Mouse (Mus musculus) layer of hippocampus, postnatal 25 days (tissue): ENCODE results near the gene Keap1. TPM values are rescaled to one million over a fixed set of nuclear protein-coding genes. Genes with fewer than 3 reads are reported as not detected.
"Not testable (repeated sequence)": the region's sequence is repeated elsewhere in the genome, so short reads cannot be mapped to it uniquely, and the experiment has no call there.

Experiments
- DNase-seq, 2 experiments: peaks; one replicate each; pipeline ENCODE4 v3.0.0; 2022; ENCODE audit warnings: mixed read lengths in 2 of 2, low spot score in 1 of 2; ENCODE audit errors: extremely low spot score in 1 of 2
- total RNA-seq, 2 experiments: library from RNA; stranded (reverse); gene quantifications; 2 replicates each; pipeline ENCODE4 v1.2.3; 2021

Gene Keap1
- total RNA-seq, 2 experiments from 2014 or later, result 56.7 to 60.1 TPM

- no peak for DNase-seq
These were observed 5.4 kb downstream of the Keap1 start for GRCm38 (mm10) chr9:21233805-21234204.

DNA sequence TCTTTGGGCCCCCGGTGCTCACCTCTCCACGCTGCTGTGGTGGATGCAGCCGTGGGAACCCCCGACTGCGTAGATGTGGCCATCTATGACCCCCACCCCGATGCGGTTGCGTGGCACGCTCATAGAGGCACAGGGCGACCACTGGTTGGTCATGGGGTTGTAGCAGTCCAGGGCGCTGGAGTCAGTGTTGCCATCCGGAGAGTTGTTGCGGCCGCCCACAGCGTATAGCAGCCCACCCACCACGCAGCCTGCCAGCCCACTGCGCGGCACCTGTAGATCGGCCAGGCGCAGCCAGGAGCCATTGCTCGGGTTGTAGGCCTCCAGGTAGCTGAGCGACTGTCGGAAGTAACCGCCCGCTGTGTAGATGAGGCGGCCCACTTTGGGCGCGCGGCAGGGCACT is 5.8 kb downstream of the Keap1 start:
- DNase-seq, result no peak

DNA sequence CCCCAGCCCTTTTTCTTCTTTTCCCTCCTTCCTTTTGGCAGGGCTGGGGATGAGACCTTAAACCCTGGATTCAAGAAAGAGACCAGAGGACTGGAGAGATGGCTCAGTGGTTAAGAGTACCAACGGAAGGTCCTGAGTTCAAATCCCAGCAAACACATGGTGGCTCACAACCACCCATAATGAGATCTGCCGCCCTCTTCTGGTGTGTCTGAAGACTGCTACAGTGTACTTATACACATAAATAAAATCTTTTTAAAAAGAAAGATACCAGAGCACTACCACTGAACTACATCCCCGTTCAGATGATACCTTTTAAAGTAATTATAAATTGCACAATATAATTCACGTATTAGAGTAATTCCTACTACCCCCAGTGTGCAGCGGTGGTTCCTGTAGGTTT is 6.3 kb downstream of the Keap1 start:
- DNase-seq, result no peak

GRCm38 (mm10) chr9:21231551-21231950 is 7.6 kb downstream of the Keap1 start:
- DNase-seq, result no peak

GRCm38 (mm10) chr9:21227342-21227741 is 11.8 kb downstream of the Keap1 start:
- no peak for DNase-seq

- no peak for DNase-seq
These were observed 13.8 kb downstream of the Keap1 start for GRCm38 (mm10) chr9:21225415-21225758.

GRCm38 (mm10) chr9:21224576-21225414 is 14.4 kb downstream of the Keap1 start:
- no peak for DNase-seq

GRCm38 (mm10) chr9:21223906-21224305 is 15.3 kb downstream of the Keap1 start:
- DNase-seq, result no peak

DNA sequence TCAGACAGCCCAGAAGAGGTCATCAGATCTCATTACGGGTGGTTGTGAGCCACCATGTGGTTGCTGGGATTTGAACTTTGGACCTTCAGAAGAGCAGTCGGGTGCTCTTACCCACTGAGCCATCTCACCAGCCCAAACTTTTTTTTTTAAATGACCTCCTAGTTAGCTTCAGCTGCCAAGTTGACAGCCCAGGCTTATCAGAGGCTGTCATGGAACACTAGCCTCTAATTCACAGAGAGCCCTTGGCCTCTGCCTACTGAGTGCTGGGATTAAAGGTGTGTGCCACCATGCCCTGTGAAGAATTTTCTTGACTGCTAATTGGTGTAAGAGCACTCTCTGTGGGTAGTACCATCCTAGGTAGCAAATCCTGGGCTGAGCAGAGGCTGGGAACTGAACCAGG is 15.7 kb downstream of the Keap1 start:
- DNase-seq, result not testable (repeated sequence)

DNA sequence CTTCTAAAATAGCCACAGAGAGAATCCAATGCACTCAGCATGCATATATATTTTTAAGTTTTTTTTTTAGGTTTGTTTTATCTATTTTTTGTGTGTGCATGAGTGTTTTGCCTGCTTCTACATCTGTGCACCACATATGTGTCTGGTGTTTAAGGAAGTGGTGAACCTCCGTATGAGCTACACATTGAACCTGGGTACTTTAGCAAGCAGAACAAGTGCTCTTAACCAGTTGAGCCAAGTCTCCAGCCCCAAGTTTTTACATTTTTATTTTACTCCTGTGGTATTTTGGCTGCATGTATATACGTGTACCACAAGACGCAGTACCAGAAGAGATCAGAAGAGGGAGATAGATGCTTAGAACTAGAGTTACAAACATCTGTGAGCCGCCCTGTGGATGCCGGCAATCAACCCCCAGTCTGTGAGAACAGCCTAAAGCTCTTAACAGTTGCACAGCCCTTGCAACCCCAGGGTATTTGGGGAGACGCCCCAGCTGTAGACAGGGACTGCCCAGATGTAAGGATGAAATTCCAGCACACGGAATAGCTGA is 17.7 kb downstream of the Keap1 start:
- DNase-seq, result no peak

- peak; percentile 93 to 94 for DNase-seq
These were observed 18.4 kb downstream of the Keap1 start for GRCm38 (mm10) chr9:21220490-21221382.

DNA sequence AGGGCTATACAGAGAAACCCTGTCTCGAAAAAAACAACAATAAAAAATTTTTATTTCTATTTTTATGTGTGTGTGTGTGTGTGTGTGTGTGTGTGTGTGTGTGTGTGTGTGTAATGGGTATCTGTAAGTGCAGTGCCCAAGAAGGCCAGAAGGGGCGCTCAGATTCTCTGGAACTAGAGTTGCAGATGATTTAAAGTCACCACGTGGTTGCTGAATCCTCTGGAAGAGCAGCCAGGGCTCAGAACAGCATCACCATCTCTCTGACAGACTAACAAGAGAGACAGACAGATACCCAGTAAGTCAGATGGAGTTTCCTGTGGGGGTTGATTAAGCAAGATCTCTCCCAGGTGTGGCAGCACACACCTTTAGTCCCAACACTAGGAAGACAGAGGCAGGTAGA is 19.3 kb downstream of the Keap1 start:
- DNase-seq, result peak in 1 of 2 experiments; percentile 33

- peak in 1 of 2 experiments; percentile 56 for DNase-seq
These were observed 22.9 kb downstream of the Keap1 start for GRCm38 (mm10) chr9:21216050-21216841.

DNA sequence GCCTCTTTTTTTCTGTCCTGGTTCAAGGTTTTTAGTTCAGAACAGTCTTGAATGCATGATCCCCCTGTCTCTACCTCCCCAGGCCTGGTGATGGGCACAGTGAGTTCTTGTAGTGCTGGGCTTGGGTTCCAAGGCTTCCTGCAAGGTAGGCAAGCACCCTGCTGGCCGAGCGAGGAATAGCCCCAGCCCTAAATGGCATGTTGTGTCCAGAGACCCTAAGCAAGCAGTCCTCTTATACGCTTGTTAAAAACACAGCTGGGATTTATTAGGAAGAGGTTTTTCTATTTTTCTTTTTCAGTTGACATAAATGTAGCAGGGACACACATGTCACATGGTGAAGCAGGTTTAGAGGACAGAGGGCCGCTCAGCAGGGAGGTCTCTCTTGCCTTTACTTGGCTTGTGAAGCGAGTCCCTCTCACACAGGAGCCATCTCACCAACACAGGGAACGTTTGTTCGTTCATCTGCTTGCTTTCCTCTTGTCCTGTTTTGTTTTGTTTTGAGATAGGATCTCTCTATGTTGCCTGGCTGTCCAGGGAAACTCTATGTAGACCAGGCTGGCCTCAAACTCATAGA is 25.5 kb downstream of the Keap1 start:
- no peak for DNase-seq

DNA sequence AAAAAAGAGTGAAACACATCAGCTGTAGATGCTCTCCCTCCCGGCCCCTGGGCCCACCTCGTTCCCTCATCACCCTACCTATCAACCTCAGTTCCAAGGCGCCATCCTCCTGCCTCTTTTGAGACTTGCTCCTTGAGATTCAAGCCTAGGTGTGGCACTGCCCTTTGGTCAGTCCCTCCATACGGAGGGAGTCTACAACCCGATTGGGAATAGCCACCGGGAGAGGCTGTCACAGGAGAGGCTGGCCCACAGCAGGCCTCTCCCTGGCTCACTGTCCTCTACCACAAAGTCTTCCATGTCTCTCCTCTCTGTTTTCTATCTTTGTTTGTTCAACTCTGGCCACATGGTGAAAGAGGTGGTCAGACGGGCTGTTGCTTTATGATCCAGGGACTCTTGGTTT is 27.5 kb downstream of the Keap1 start:
- no peak for DNase-seq

GRCm38 (mm10) chr9:21210821-21211220 is 28.3 kb downstream of the Keap1 start:
- DNase-seq, result no peak

- DNase-seq, result no peak
These were observed 30.5 kb downstream of the Keap1 start for GRCm38 (mm10) chr9:21208626-21209025.

GRCm38 (mm10) chr9:21206848-21207247 is 32.3 kb downstream of the Keap1 start:
- DNase-seq, result no peak

GRCm38 (mm10) chr9:21204528-21205272 is 34.5 kb downstream of the Keap1 start:
- DNase-seq, result peak in 1 of 2 experiments; percentile 31
